Mouse (Mus musculus) natural killer cell, adult 2 months (primary cell): ENCODE results near the gene Senp2.

ENCODE experiments used
- DNase-seq, 2 experiments: peaks; one replicate each; pipeline ENCODE4 v3.0.0; 2022; ENCODE audit warnings: low spot score in 2 of 2

Senp2 gene

DNA sequence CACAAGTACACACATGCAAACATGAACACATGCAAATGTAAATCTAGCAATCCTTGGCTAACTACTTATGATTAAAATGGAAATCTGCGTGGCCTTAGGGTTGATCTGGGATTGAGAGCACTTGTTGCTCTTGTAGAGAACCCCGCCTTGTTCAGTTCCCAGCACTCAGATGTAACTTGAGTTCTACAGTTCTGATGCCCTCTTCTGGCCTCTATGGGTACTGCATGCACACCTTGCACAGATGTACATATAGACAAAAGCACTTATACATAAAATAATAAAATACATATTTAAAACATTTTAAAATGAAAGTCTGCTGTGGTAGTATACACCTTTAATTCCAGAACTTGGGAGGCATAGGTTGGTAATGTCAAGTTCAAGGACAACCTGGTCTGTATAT is 12.8 kb downstream of the Senp2 start:
- peak in 1 of 2 experiments; percentile 31 for DNase-seq

- no peak for DNase-seq
Measured at GRCm38 (mm10) chr16:22027474-22027873, 18.2 kb downstream of the Senp2 start.

DNA sequence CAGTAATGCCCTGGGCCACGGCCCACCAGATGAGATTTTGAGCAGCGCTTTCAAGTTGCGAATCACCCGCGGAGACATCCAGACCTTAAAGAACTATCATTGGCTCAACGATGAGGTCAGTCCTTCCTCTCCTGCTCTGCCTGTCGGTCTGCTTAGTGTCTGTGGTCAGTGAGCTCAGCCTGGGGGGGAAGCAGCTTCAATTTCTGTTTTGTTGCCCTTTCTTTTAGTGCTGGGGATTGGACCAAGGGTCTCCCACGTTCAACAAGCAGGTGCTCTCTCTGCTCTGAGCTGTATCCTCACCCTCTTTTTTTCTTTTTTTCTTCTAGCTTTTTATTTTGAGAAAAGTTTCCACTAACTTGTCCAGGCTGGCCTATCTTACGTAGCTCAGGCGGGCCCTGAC is 29.3 kb downstream of the Senp2 start:
- DNase-seq, result no peak

GRCm38 (mm10) chr16:22039978-22040377 is 30.7 kb downstream of the Senp2 start:
- DNase-seq, result no peak

DNA sequence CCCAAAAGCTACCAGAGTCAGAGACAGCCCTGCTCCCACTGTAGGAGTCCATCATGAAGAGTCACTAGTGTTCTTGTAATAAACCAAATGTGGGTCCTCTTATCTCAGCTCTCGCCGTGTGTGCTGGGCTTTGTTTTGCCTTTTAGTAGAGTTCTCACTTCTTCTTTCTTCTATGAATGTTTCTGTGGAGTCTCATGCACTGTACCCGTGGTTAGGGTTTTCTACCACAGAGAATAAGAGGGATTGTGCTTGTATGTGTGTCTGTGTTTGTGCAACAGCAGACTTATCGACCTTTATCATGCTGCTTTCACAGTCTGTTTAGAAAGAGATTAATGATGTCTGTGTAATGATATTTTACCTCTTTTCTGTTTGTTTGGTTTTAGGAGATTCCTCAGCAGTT is 34.5 kb downstream of the Senp2 start:
- DNase-seq, result no peak

DNA sequence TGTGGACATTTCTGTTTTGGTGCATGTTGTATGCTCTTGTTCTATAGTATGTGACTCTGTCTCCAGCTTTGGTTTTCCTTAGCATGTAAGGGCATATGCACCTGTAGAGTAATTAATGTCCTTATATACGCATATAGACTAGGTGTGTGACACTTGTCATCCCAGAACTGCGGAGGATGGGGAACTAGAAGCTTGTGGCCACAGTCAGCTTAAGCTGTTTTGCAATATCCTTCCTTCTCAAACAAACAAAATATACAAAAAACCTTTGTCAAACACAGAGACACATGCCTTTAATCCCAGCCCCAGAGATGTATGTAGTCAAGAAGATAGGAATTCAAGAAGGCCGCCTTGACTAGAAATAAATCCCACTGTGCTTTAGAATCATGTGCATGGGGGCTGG is 36.6 kb downstream of the Senp2 start:
- DNase-seq, result no peak

GRCm38 (mm10) chr16:22046739-22047366 is 37.6 kb downstream of the Senp2 start:
- no peak for DNase-seq

GRCm38 (mm10) chr16:22053411-22053810 is 44.1 kb downstream of the Senp2 start:
- no peak for DNase-seq

DNA sequence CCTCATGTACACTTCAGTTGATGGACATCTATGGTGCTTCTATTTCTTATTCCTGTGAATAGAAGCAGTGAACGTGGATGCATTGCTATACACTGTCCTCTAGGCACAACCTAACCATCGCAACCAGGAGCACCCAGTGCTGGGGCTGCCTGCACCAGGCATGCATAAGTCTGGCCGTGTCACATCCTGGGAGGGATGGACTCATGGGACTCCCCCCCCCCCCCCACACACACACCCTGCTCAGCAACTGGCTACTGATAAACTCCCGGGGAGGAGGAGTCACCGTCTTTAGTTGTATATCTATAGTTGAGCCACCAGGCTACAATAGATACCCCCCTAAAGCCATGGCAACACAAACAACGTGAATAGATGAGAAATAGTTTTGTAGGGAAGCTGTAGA is 48.2 kb downstream of the Senp2 start:
- no peak for DNase-seq

DNA sequence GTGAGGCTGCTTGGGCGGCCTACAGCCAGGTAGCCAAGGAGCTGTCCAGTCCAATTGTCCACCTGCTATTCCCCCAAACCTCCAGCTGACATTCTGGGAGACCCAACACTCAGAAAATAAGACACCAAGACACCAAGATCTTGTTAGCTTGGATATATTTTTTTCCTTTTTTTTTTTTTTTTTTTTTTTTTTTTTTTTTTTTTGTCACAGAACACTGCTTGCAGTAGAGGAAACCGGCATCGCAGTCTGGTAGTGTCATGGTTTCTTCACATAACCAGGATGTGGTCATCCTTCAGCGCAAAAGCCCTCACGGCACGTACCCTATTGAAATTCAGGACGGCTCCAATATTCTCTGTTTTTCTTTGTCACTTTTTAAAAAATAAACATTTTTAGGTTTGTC is 49.6 kb downstream of the Senp2 start:
- no peak for DNase-seq

- DNase-seq, result no peak
Measured at GRCm38 (mm10) chr16:22060416-22060815, 51.1 kb downstream of the Senp2 start.

- DNase-seq, result peak in 1 of 2 experiments; percentile 49
Measured at GRCm38 (mm10) chr16:22061555-22062160, 52.4 kb downstream of the Senp2 start.

GRCm38 (mm10) chr16:22062284-22062683 is 53.0 kb downstream of the Senp2 start:
- DNase-seq, result no peak

GRCm38 (mm10) chr16:22065536-22065935 is 56.3 kb downstream of the Senp2 start:
- DNase-seq, result no peak

DNA sequence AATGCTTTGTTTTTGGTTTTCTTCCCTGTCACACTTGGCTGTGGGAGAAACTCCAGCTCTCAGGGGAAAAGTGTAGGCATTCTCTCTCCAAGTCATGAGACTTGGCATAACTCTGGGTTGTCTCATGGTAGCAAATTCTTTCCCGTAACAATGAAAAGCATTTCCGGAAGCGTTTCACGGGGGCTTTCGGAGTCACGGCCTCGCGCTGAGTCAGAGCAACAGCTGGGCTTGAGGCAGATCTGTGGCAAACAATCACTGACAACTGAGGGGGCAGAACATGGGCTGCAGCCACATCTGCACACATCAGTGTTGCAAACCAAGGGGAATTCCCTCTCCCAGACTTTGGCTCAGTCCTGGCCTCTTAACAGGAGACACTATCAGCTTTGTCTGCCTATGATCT is 58.1 kb downstream of the Senp2 start:
- DNase-seq, result no peak

DNA sequence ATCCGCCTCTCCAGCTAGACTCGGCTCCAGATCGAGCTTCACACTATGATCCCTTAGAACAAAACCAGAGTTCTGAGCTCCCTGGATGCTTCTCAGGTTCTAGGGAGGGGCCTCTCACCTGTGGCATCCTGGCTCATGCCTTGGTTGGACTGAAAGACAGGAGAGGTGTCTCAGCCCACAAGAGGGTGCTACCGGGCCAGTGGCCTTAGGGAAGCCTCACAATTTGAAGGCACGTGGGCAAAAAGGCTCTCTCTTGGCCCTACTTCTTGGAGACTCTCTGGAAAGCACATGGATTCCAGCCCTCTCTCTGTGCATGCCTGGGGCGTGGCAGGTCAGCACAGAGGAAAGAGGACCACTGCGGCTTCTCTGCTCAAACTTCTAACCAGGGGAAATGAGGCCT is 62.1 kb downstream of the Senp2 start:
- no peak for DNase-seq

DNA sequence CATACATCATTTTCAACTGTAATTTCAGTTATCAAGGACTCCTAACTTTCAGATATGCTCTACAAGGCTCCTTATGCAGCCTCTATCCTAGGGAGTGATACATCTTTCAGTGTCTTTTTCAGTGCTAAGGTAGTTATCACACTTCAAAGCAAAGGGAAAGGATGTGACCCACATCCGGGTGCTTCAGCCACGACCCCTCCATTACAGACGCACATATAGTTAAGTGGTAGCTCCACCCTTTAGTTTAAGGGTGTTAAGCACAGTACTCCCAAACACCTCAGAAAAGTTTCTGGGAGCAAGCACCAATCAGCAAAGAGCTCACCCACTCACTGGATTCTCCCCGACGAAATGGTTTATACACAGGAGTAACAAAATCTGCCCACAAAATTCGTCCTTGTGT is 65.8 kb downstream of the Senp2 start:
- no peak for DNase-seq

GRCm38 (mm10) chr16:22075829-22076619 is 66.7 kb downstream of the Senp2 start:
- DNase-seq, result no peak

DNA sequence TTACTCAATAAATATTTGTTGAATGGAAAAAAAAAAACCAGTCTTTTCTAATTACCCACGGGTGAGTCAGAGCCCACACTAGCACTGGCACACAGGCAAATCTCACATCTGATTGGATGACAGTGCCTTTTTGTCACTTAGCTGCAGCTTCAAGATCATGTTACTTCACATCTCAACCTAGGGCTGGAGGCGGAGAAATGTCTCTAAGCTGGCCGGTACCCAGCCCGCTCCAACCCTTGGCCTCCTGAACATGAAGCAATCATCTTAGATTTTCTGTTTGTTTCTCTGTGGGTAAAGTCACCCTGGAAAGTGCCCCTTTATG is 67.3 kb downstream of the Senp2 start:
- DNase-seq, result no peak

GRCm38 (mm10) chr16:22080125-22080710 is 70.9 kb downstream of the Senp2 start:
- DNase-seq, result no peak

- no peak for DNase-seq
Measured at GRCm38 (mm10) chr16:22085411-22085810, 76.1 kb downstream of the Senp2 start.

DNA sequence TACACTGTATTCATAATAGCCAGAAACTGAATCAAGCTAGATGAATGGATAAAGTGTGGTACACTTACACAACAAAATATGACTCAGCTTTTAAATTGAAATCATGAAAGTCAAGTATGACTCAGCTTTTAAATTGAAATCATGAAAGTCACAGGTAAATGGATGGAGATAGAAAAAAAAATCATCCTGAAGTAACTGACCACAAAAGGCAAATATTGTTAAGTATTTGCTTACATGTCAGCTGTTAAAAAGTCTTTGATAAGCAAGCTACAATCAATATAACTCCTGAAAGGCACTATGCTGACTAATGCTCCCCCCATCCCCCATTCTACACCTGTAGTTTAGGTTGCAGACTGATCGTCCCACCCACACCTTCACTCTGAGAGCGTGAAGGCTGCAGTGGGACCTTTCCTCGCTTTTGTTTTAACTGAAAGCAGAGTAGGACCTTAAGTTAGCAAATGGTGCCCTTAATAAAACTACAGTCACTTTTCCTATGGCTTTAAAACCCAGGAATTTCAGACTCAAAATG is 82.0 kb downstream of the Senp2 start:
- DNase-seq, result no peak

DNA sequence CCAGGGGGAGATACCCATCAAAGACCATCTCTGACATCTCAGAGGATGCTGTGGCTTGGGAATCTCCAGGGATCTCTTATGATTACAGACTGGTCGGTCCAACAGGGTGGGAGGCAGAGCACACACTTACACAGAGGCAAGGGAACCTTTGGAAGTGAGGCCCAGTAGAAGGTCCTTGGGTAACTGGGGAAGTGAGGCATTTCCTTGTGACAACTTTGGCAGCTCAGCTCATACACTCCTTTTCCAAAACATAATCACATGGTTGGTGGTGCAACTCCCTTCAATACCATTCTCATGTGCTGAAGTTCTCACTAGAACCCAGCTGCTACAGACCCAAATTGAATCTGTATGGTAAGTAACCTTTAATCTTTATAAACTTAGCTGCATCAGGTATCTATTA is 86.5 kb downstream of the Senp2 start:
- no peak for DNase-seq
